8 mouse cellular contexts compared by ENCODE assay signal in genomic region chr6:113623941-113624751, GRCm38 (mm10). TPM values are rescaled to one million over a fixed set of nuclear protein-coding genes. Genes with fewer than 3 reads are reported as not detected.
DNase-seq lines count a peak whose midpoint lies in the region; ATAC-seq and TF ChIP-seq lines count a peak whose summit lies in the region.

Gene Vhl (plus strand): TSS chr6:113623959.

- TF ChIP-seq CTCF in C2C12 (IDR thresholded peaks at IDR 0.05; ENCODE audit: control insufficient read depth, insufficient read depth, insufficient read length): no peak
- no peak for TF ChIP-seq CTCF in brain, embryonic 14.5 days (IDR thresholded peaks at IDR 0.05; ENCODE audit: borderline replicate concordance, extremely low read depth, insufficient read depth, insufficient read length)
- TF ChIP-seq CTCF in kidney, postnatal 0 days (IDR thresholded peaks at IDR 0.05; ENCODE audit: low read depth): peak; percentile 18; the same call in 1 of the 2 replicates

- no peaks in the 10 kb centered on the region for H3K27me3 ChIP-seq in C2C12 (ENCODE audit: control insufficient read depth, insufficient read depth, insufficient read length)
- no peaks in the 10 kb centered on the region for H3K27me3 ChIP-seq in heart, embryonic 12.5 days (replicated peaks)
- no peaks in the 10 kb centered on the region for H3K27me3 ChIP-seq in kidney, postnatal 0 days (ENCODE audit: insufficient read depth, low read length)
- no peaks in the 10 kb centered on the region for H3K27me3 ChIP-seq in liver, embryonic 13.5 days
- no peaks in the 10 kb centered on the region for H3K27me3 ChIP-seq in stomach, embryonic 15.5 days (replicated peaks)

- peak within 1 kb of the TSS; percentile 82 for H3ac ChIP-seq in C2C12 (ENCODE audit: control insufficient read depth, insufficient read length, low read depth)

- WGBS in heart, embryonic 12.5 days: under 1% methylated on average over 74 of the region's 76 CpGs
- WGBS in kidney, postnatal 0 days: 1% methylated on average over 76 of the region's 76 CpGs
- 1% methylated on average over 67 of the region's 76 CpGs for WGBS in liver, embryonic 13.5 days (ENCODE audit: insufficient replicate concordance)
- under 1% methylated on average over 70 of the region's 76 CpGs for WGBS in stomach, embryonic 15.5 days

- DNase-seq in brain, embryonic 14.5 days (ENCODE audit: low read depth): peak; percentile 92
- DNase-seq in kidney, postnatal 0 days (ENCODE audit: low spot score): peak; percentile 89
- peak; percentile 73 for DNase-seq in liver, embryonic 13.5 days
- DNase-seq in neural tube, embryonic 10.5 days (ENCODE audit: extremely low spot score, low spot score): peak; percentile 88

- ATAC-seq in erythroid progenitor cell, adult 5-6 weeks (replicated peaks; ENCODE audit: low FRiP score, poor library complexity, severe bottlenecking): peak; percentile 88
- ATAC-seq in heart, embryonic 12.5 days (ENCODE audit: insufficient number of reproducible peaks, low FRiP score): peak; percentile 92
- ATAC-seq in kidney, postnatal 0 days (replicated peaks; ENCODE audit: low FRiP score, low read depth): peak; percentile 89
- peak; percentile 89 for ATAC-seq in liver, embryonic 13.5 days (ENCODE audit: low read depth)
- ATAC-seq in stomach, embryonic 15.5 days (ENCODE audit: insufficient read depth, low FRiP score, low read depth): peak; percentile 82

- H3K36me3 ChIP-seq in C2C12 (ENCODE audit: control insufficient read depth, insufficient read depth): peaks cover 13% of the 10 kb centered on the region
- H3K36me3 ChIP-seq in heart, embryonic 12.5 days: peaks cover 21% of the 10 kb centered on the region
- 0 out of 2 replicates have a peak, but pooled peaks cover 3% of the 10 kb centered on the region for H3K36me3 ChIP-seq in kidney, postnatal 0 days (ENCODE audit: insufficient read depth, low read length)
- H3K36me3 ChIP-seq in liver, embryonic 13.5 days: peaks cover 16% of the 10 kb centered on the region
- H3K36me3 ChIP-seq in stomach, embryonic 15.5 days: peaks cover 3% of the 10 kb centered on the region; the same call in 1 of the 2 replicates

- H3K4me3 ChIP-seq in C2C12 (ENCODE audit: insufficient read depth, poor library complexity, severe bottlenecking): peak within 1 kb of the TSS; percentile 55
- H3K4me3 ChIP-seq in heart, embryonic 12.5 days: peak within 1 kb of the TSS; percentile 77
- H3K4me3 ChIP-seq in kidney, postnatal 0 days (replicated peaks; ENCODE audit: low read depth, low read length): peak within 1 kb of the TSS; percentile 76
- H3K4me3 ChIP-seq in liver, embryonic 13.5 days (replicated peaks): peak within 1 kb of the TSS; percentile 85
- H3K4me3 ChIP-seq in stomach, embryonic 15.5 days (replicated peaks): peak within 1 kb of the TSS; percentile 77

- H3K79me2 ChIP-seq in C2C12 (ENCODE audit: control insufficient read depth, insufficient read depth): peaks cover 39% of the 10 kb centered on the region

- peak within 1 kb of the TSS; percentile 88 for H3K9ac ChIP-seq in heart, embryonic 12.5 days
- H3K9ac ChIP-seq in kidney, postnatal 0 days (ENCODE audit: low read depth, low read length): peak within 1 kb of the TSS; percentile 74
- peak within 1 kb of the TSS; percentile 85 for H3K9ac ChIP-seq in liver, embryonic 13.5 days
- peak within 1 kb of the TSS; percentile 81 for H3K9ac ChIP-seq in stomach, embryonic 15.5 days

- peaks cover 18% of the 10 kb centered on the region for H3K4me1 ChIP-seq in heart, embryonic 12.5 days (replicated peaks)
- 0 out of 2 replicates have a peak, but pooled peaks cover 7% of the 10 kb centered on the region for H3K4me1 ChIP-seq in kidney, postnatal 0 days (replicated peaks; ENCODE audit: insufficient read depth, low read length)
- peaks cover 26% of the 10 kb centered on the region for H3K4me1 ChIP-seq in liver, embryonic 13.5 days (replicated peaks)
- peaks cover 10% of the 10 kb centered on the region for H3K4me1 ChIP-seq in stomach, embryonic 15.5 days

- no peaks in the 10 kb centered on the region for H3K9me3 ChIP-seq in heart, embryonic 12.5 days (replicated peaks)
- H3K9me3 ChIP-seq in kidney, postnatal 0 days (replicated peaks; ENCODE audit: low read length): no peaks in the 10 kb centered on the region
- no peaks in the 10 kb centered on the region for H3K9me3 ChIP-seq in liver, embryonic 13.5 days (replicated peaks)
- no peaks in the 10 kb centered on the region for H3K9me3 ChIP-seq in stomach, embryonic 15.5 days

- peak within 1 kb of the TSS; percentile 82 for H3K4me2 ChIP-seq in heart, embryonic 12.5 days
- H3K4me2 ChIP-seq in kidney, postnatal 0 days (ENCODE audit: low read length): peak within 1 kb of the TSS; percentile 88
- peak within 1 kb of the TSS; percentile 96 for H3K4me2 ChIP-seq in liver, embryonic 13.5 days
- H3K4me2 ChIP-seq in stomach, embryonic 15.5 days: peak within 1 kb of the TSS; percentile 69

- TF ChIP-seq POLR2A in brain, embryonic 14.5 days (IDR thresholded peaks at IDR 0.05; ENCODE audit: borderline replicate concordance, extremely low read depth, insufficient read depth, insufficient read length, poor library complexity, severe bottlenecking): peak; percentile 65; the same call in 1 of the 2 replicates

- peaks cover 21% of the 10 kb centered on the region for H3K79me3 ChIP-seq in C2C12 (ENCODE audit: low read depth)

- peak within 1 kb of the TSS; percentile 91 for H3K27ac ChIP-seq in heart, embryonic 12.5 days (ENCODE audit: poor library complexity, severe bottlenecking)
- H3K27ac ChIP-seq in kidney, postnatal 0 days: peak within 1 kb of the TSS; percentile 85
- H3K27ac ChIP-seq in liver, embryonic 13.5 days: peak within 1 kb of the TSS; percentile 79
- peak within 1 kb of the TSS; percentile 92 for H3K27ac ChIP-seq in stomach, embryonic 15.5 days

TF ChIP-seq in C2C12, 6 proteins besides CTCF, POLR2A, EP300 and RAD21:
- no peak for TF ChIP-seq USF1 (IDR thresholded peaks at IDR 0.05; ENCODE audit: low read depth)
- TF ChIP-seq MYOD1 (IDR thresholded peaks at IDR 0.05; ENCODE audit: control insufficient read depth, insufficient read length, low read depth): no peak
- TF ChIP-seq FOSL1 (IDR thresholded peaks at IDR 0.05; ENCODE audit: insufficient read depth, low read length, poor library complexity, severe bottlenecking): no peak
- TF ChIP-seq MAX (IDR thresholded peaks at IDR 0.05): no peak

RNA-seq across cellular contexts. Expression of gene Vhl, which starts in this region (rescaled TPM):
- polyA plus RNA-seq in C2C12 (2012; fragmentation: generic; extraction: Trizol): 13.6 TPM
- 48.1 and 71.2 TPM in 2 replicates for polyA plus RNA-seq in brain, embryonic 14.5 days (2012; rRNA removed)
- total RNA-seq in erythroid progenitor cell, adult 5-6 weeks (2015; ENCODE audit: low replicate concordance): 4.7 and 52.0 TPM in 2 replicates
- total RNA-seq in erythroid progenitor cell, adult 5-6 weeks (2017; ENCODE audit: low replicate concordance): 3.6 and 4.2 TPM in 2 replicates
- polyA plus RNA-seq in heart, embryonic 12.5 days (2016; fragmentation: Nextera tagmentation; extraction: Ambion mirVana): 30.3 and 32.7 TPM in 2 replicates
- polyA plus RNA-seq in kidney, postnatal 0 days (2015; fragmentation: Nextera tagmentation; extraction: Ambion mirVana): 33.5 and 36.9 TPM in 2 replicates
- polyA plus RNA-seq in liver, embryonic 13.5 days (2015; fragmentation: Nextera tagmentation; extraction: Ambion mirVana): 7.8 and 9.4 TPM in 2 replicates
- 39.5 and 43.6 TPM in 2 replicates for polyA plus RNA-seq in stomach, embryonic 15.5 days (2015; fragmentation: Nextera tagmentation; extraction: Ambion mirVana)

Comparison
In these comparisons a context has a peak if more than half of its experiments do, and no peak if none do; other contexts are left out.
1. Peak in every context shown above with its lines: DNase-seq, ATAC-seq, H3K4me3 ChIP-seq and H3K27ac ChIP-seq.